ENCODE assay signal across 14 mouse cellular contexts in the genomic region with DNA sequence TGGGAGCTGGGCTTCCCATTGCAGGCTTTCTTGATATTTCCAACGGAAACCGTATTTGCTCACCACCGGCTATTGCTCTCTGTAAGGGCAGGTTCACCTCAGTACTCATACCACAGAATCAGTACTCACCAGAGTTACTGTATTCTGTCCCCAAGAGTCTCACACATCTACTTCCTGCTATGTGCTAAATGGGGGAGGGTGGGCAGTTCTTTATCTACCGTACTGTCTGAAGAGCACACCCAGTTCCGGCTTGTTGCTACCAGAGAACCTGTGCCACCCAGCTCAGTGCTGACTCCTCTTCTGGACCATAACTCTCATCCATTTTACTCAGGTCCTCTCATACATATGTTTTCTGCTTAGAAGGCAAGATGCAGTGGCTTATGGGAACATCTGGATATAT. TPM values are rescaled to one million over a fixed set of nuclear protein-coding genes. Genes with fewer than 3 reads are reported as not detected.
DNase-seq lines count a peak whose midpoint lies in the region; ATAC-seq and TF ChIP-seq lines count a peak whose summit lies in the region.
"Had no signal": no experiment of that assay in that cellular context is flagged by ENCODE, and none has a peak within 500 bp of the region (broad histone marks: within the 10 kb centered on the region; RNA-seq: fewer than 3 reads in every experiment).

No protein-coding gene starts in this region.

- 90% methylated on average over 5 of the region's 5 CpGs for WGBS in cerebellum, adult 2 months

- no peaks in the 10 kb centered on the region; the same call in 1 of the 2 replicates for H3K4me1 ChIP-seq in cerebellum, adult 2 months (ENCODE audit: control insufficient read depth, insufficient read depth, low read length)

- no peak overlapping the region for H3K27ac ChIP-seq in cerebellum, adult 2 months (ENCODE audit: insufficient read depth, low read length)
- H3K27ac ChIP-seq: heart, adult 2 months; midbrain, embryonic 10.5 days had no signal

- no peak for TF ChIP-seq CTCF in cerebellum, adult 2 months (IDR thresholded peaks at IDR 0.05; ENCODE audit: borderline replicate concordance, insufficient read depth, low read depth, low read length)

- H3K27me3 ChIP-seq in cerebellum, adult 2 months (ENCODE audit: control insufficient read depth, insufficient read depth, low read length): no peaks in the 10 kb centered on the region

- peak; percentile 38 for ATAC-seq in granulocyte monocyte progenitor cell, adult 5-6 weeks (replicated peaks; ENCODE audit: poor library complexity, severe bottlenecking)
- peak; percentile 64 for ATAC-seq in megakaryocyte progenitor cell, adult 5-6 weeks (replicated peaks; ENCODE audit: poor library complexity)
- ATAC-seq: liver, postnatal 0 days had no signal

- TF ChIP-seq POLR2A in cerebellum, adult 2 months (IDR thresholded peaks at IDR 0.05; ENCODE audit: borderline replicate concordance, insufficient read depth, low read length): no peak

- peak; percentile 59 for DNase-seq in heart, adult 11 months
- no peak for DNase-seq in heart, adult 18-20 months
- peak; percentile 10 to 17 for DNase-seq in CD8-positive naive resting alpha-beta T cell, adult 2 months (ENCODE audit: low read depth in 2 of 2, low spot score in 2 of 2)
- DNase-seq in cerebellum, postnatal 10 days: no peak
- no peak for DNase-seq in cerebellum, adult 2 months
- DNase-seq in adrenal gland, postnatal 25 days: no peak
- DNase-seq: heart, adult 2 months; heart, postnatal 4 days; kidney, postnatal 10 days; liver, postnatal 0 days; right cerebral cortex, postnatal 14 days had no signal

- H3K4me3 ChIP-seq in cerebellum, adult 2 months (replicated peaks; ENCODE audit: insufficient read depth, low read depth, low read length): no peak overlapping the region
- H3K4me3 ChIP-seq: heart, adult 2 months; midbrain, embryonic 10.5 days had no signal

RNA-seq across cellular contexts. Expression of gene Ednra, which starts 10.6 kb away (rescaled TPM):
- 10 to 100 TPM; 42.7 to 51.6 TPM for total RNA-seq in heart, adult 18-20 months (2021)
- total RNA-seq in granulocyte monocyte progenitor cell, adult 5-6 weeks (2014; fragmentation: Nextera tagmentation): not detected in 2 replicates
- 0.82 TPM in 1 of 2 replicates, not detected in the other for total RNA-seq in granulocyte monocyte progenitor cell, adult 5-6 weeks (2017)
- total RNA-seq in megakaryocyte progenitor cell, adult 5-6 weeks (2015): 0.81 and 1.5 TPM in 2 replicates
- total RNA-seq in megakaryocyte progenitor cell, adult 5-6 weeks (2017): 0.25 and 1.0 TPM in 2 replicates
- polyA plus RNA-seq in cerebellum, adult 2 months (2012; rRNA removed): 3.7 and 4.2 TPM in 2 replicates
- 21.0 and 24.3 TPM in 2 replicates for total RNA-seq in adrenal gland, postnatal 25 days (2021)

Comparison
In these comparisons a context has a peak if more than half of its experiments do, and no peak if none do; other contexts are left out.
1. DNase-seq: peak in heart, adult 11 months (single experiment) and CD8-positive naive resting alpha-beta T cell, adult 2 months (2 of 2); none in heart, adult 18-20 months (0 of 2), cerebellum, postnatal 10 days (0 of 2), cerebellum, adult 2 months (0 of 2) and adrenal gland, postnatal 25 days (single experiment).